Comparison of ENCODE assay signal across 22 mouse cellular contexts in genomic region chr6:100085981-100086380, GRCm38 (mm10).
DNase-seq lines count a peak whose midpoint lies in the region; ATAC-seq lines count a peak whose summit lies in the region.
"Had no signal": no experiment of that assay in that cellular context is flagged by ENCODE, and none has a peak within 500 bp of the region (broad histone marks: within the 10 kb centered on the region; RNA-seq: fewer than 3 reads in every experiment).

No protein-coding gene starts in this region.

- DNase-seq in heart, adult 11 months, result peak; percentile 72
- no peak for DNase-seq in heart, postnatal 36 days
- DNase-seq in ZHBTc4 (ENCODE audit: low read depth, low spot score), result peak; percentile 61
- no peak for DNase-seq in gastrocnemius, adult 18-20 months (ENCODE audit: low spot score)
- DNase-seq in frontal cortex, postnatal 36 days (ENCODE audit: low spot score in 2 of 2), result no peak
- DNase-seq: adrenal gland, postnatal 10 days; cerebellum, adult 11-12 months; cerebellum, adult 9-10 months; cerebellum, postnatal 25 days; gastrocnemius, adult 2 months; gastrocnemius, postnatal 36 days; heart, adult 2 months; heart, postnatal 14 days had no signal

- no peak overlapping the region for H3K27ac ChIP-seq in midbrain, embryonic 13.5 days
- H3K27ac ChIP-seq in midbrain, embryonic 15.5 days, result no peak overlapping the region
- H3K27ac ChIP-seq: embryonic facial prominence, embryonic 13.5 days; forebrain, embryonic 12.5 days; gastrocnemius, adult 2 months; heart, adult 2 months; heart, embryonic 15.5 days; hindbrain, embryonic 10.5 days; hindbrain, embryonic 14.5 days had no signal

- H3K4me3 ChIP-seq in midbrain, embryonic 13.5 days (replicated peaks), result no peak overlapping the region
- no peak overlapping the region for H3K4me3 ChIP-seq in midbrain, embryonic 15.5 days
- H3K4me3 ChIP-seq: embryonic facial prominence, embryonic 13.5 days; forebrain, embryonic 12.5 days; gastrocnemius, adult 2 months; heart, adult 2 months; heart, embryonic 15.5 days; hindbrain, embryonic 10.5 days had no signal

- peaks cover 4% of the 10 kb centered on the region; the same call in 1 of the 2 replicates for H3K4me1 ChIP-seq in midbrain, embryonic 13.5 days (replicated peaks)
- H3K4me1 ChIP-seq in midbrain, embryonic 15.5 days, result no peaks in the 10 kb centered on the region
- H3K4me1 ChIP-seq: embryonic facial prominence, embryonic 13.5 days; forebrain, embryonic 12.5 days had no signal

- intact Hi-C loops in heart, postnatal 36 days (cut with DNase I), result no loop called here

- 0 out of 2 replicates have a peak, but pooled peaks have one; percentile 17 for ATAC-seq in midbrain, embryonic 13.5 days
- ATAC-seq in midbrain, embryonic 15.5 days (replicated peaks), result no peak
- ATAC-seq in megakaryocyte progenitor cell, adult 5-6 weeks (replicated peaks; ENCODE audit: poor library complexity), result 0 out of 2 replicates have a peak, but pooled peaks have one; percentile 42

- no peaks in the 10 kb centered on the region for H3K27me3 ChIP-seq in midbrain, embryonic 13.5 days
- H3K27me3 ChIP-seq in midbrain, embryonic 15.5 days (replicated peaks), result no peaks in the 10 kb centered on the region
- H3K27me3 ChIP-seq: embryonic facial prominence, embryonic 13.5 days; forebrain, embryonic 12.5 days had no signal

- no peaks in the 10 kb centered on the region for H3K36me3 ChIP-seq in midbrain, embryonic 13.5 days
- H3K36me3 ChIP-seq in midbrain, embryonic 15.5 days (replicated peaks), result no peaks in the 10 kb centered on the region
- H3K36me3 ChIP-seq: embryonic facial prominence, embryonic 13.5 days; forebrain, embryonic 12.5 days; heart, embryonic 15.5 days; hindbrain, embryonic 10.5 days had no signal

- no peaks in the 10 kb centered on the region for H3K9me3 ChIP-seq in midbrain, embryonic 13.5 days
- no peaks in the 10 kb centered on the region for H3K9me3 ChIP-seq in midbrain, embryonic 15.5 days
- H3K9me3 ChIP-seq: embryonic facial prominence, embryonic 13.5 days; heart, embryonic 15.5 days had no signal

- no peak overlapping the region for H3K9ac ChIP-seq in midbrain, embryonic 13.5 days (replicated peaks)
- no peak overlapping the region for H3K9ac ChIP-seq in midbrain, embryonic 15.5 days
- H3K9ac ChIP-seq: embryonic facial prominence, embryonic 13.5 days; forebrain, embryonic 12.5 days; heart, embryonic 15.5 days; hindbrain, embryonic 14.5 days had no signal

- 17% methylated on average over 1 of the region's 1 CpGs for WGBS in midbrain, embryonic 13.5 days
- WGBS in midbrain, embryonic 15.5 days, result 18% methylated on average over 1 of the region's 1 CpGs

- H3K4me2 ChIP-seq in midbrain, embryonic 13.5 days (replicated peaks), result no peak overlapping the region
- H3K4me2 ChIP-seq in midbrain, embryonic 15.5 days, result no peak overlapping the region
- H3K4me2 ChIP-seq: embryonic facial prominence, embryonic 13.5 days; forebrain, embryonic 12.5 days; heart, embryonic 11.5 days; heart, embryonic 15.5 days; hindbrain, embryonic 14.5 days had no signal

Comparison
In these comparisons a context has a peak if more than half of its experiments do, and no peak if none do; other contexts are left out.
1. DNase-seq: peak in heart, adult 11 months (single experiment) and ZHBTc4 (single experiment); none in heart, postnatal 36 days (0 of 2), gastrocnemius, adult 18-20 months (single experiment) and frontal cortex, postnatal 36 days (0 of 2).